Mouse (Mus musculus) c-Kit-positive CD71-positive TER-119-negative erythroid progenitor cells, embryonic 14.5 days (primary cell): ENCODE data around the gene Hoxd4.

Experiments used
- DNase-seq: peaks from one replicate; pipeline ENCODE4 v3.0.0-alpha.2; 2013; ENCODE audit warnings: low read depth

Hoxd4 gene

DNA sequence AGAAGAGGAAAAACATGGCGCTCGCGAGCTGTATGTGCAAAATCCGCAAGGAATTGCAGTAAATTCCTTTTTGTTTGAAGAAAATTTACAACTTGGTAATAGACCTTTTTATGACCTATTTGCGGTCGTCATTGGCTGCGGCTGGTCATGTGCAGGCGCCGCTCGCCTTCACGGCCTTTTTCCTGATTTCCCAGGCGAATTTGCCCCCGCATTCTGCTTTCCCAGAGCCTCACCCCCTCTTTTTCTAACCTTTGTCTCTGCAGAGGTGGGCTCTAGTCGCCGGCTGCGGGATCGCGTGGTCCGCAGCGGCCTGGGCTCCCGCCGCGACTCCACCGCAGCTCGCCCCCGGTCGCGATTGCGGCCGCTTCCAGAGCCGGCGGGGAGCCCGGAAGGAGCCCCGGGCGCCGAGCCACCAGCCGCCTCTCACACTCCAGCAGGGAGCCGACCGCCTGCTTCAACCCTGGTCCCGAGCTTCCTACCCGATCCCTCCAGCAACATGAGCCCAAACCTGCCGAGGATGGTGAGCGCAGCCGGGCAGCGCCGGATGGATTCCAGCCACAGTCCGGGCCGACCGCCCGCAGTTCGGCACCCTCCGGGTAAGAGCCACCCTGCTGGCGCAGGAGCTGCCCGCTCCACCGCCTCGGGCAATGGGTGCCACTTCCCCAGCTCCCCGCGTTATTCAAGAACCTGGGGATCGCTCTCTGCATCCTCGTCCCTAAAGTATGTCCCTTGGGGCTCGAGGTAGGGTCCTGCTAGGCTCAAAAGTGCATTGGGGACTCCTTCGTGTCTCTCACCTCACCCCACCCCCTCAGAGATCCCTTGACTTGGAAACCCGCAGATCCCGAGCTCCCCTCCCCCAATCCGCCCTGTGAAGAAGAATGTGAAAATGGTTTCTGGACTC lies at the start of gene Hoxd4, which contains the start of gene Hoxd3:
Hoxd4 (plus strand) TSS at position 209 of the 901 bp plus-strand sequence.
Hoxd3 (plus strand) TSS at position 207 of the 901 bp plus-strand sequence.
- DNase-seq: no peak

DNA sequence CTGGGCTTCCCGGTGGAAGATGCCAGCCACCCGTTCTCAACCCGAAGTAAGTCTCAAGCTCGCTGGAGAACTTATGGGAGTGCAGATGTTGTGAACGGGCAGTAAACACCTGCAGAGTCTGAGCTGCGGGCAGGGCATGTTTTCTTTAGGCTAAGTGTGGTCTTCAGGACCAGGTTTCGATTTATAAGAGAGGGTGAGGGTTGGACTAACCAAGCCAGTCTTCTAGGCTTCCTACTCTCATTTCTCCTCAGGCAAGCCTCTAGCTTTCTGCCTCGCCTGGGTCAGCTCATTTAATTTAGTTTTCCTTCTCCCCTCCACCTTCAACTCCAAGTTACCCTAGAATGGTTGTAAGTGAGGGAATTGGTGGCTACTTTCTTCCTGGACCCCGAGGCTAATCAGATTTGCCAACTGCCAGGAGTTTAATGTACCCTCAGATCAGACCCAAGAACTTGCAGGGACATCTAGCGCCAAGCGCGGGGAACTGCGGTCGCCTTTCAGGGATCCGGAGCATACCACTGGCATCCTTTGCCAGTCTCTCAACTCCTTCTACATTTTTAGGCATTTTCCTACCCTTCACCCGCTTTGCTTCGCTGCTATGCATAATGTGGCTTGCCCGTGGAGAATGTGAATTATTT lies 48.3 kb upstream of the Hoxd4 start:
- no peak for DNase-seq

DNA sequence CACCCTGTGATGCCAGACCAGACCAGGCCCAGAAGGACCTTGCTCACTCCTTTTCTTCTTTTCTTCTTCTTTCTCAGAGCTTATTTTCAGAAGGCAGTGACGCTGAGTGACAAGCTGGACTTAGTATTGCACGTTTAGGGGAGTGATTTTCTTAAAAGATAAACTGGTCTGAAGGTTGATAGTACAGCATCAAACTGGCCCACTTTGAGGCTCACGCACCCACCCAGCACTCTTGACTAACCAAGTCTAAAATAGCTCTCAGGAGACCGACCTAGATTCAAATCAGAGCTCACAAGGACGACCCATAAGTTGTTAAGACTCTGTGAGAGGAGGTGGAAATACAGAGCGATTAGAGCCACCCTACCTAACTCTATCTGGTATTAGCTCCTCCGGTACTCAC lies 45.3 kb upstream of the Hoxd4 start:
- DNase-seq: no peak

DNA sequence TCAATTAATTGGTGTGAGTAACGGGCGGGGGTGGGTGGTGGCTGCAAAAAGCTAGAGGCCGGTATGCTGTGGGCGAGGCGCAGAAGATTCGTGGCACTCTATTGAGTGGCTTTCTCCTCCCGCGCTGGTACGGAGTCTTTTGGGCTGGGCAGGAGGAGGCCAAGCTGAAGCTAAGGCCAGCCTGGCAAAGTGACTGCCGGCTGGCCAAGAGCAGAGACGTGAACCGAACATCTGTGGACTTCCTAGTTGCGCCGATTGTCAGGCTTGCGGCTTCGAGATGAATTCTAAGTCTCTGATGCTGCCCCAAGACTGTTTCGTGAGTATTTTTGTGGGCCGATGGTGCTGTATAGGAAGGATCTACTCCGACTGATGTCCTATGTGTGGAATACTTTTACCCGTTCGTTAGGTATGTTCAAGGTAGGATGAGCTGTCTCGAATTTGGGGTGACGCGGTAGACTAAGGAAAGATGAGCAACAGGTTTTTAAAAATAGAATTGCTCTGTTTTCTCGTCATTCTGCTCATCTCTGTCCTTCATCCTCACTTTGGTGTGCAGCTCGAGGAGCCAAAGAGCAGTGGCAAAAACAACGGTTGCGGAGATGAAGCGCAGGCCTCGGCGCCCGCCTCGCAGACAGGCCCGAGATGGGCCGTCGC lies 44.4 kb upstream of the Hoxd4 start:
- no peak for DNase-seq

DNA sequence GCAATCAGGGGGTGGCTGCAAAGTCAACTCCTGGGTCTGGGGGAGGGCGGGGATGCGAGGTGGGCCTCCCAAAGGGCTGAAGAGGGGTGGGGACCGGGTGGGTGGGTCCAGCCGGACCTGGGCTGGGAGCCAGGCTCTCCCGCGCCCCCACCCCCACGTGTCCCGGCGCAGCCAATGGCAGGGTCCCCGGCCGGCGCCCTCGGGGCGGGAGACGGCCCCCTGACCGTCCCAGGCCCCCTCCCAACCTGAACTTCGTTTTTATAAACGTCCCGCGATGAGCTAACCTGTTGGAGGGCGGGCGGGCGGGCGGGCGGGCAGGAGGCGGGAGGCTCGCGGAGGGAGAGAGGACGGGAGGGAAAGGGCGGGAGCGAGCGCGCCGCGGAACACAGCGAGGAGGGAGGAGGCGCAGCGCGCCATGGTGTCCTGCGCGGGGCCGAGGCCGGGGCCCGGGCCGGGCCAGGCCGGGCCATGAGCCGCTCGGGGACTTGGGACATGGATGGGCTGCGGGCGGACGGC lies 43.8 kb upstream of the Hoxd4 start, which contains the start of gene Hoxd13:
Hoxd13 (plus strand) TSS at position 469 of the 516 bp plus-strand sequence.
- DNase-seq: no peak

DNA sequence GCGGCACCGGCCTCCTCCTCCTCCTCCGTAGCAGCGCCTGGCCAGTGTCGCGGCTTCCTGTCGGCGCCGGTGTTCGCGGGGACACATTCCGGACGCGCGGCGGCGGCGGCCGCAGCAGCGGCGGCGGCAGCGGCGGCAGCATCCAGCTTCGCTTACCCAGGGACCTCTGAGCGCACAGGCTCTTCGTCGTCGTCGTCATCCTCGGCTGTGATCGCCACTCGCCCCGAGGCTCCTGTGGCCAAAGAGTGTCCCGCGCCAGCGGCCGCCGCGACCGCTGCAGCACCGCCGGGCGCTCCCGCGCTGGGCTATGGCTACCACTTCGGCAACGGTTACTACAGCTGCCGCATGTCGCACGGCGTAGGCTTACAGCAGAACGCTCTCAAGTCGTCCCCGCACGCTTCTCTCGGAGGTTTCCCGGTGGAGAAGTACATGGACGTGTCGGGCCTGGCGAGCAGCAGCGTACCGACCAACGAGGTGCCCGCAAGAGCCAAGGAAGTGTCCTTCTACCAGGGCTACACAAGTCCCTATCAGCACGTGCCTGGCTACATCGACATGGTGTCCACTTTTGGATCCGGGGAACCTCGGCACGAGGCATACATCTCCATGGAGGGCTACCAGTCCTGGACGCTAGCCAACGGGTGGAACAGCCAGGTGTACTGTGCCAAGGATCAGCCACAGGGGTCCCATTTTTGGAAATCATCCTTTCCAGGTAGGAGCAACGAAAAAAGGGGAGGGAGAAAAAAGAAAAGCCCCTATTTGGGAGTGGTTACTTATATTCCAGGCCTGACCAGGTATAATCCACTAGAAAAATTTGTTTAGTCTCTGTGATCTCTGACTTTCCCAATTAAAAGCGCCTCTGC lies 43.1 kb upstream of the Hoxd4 start:
- DNase-seq: no peak

DNA sequence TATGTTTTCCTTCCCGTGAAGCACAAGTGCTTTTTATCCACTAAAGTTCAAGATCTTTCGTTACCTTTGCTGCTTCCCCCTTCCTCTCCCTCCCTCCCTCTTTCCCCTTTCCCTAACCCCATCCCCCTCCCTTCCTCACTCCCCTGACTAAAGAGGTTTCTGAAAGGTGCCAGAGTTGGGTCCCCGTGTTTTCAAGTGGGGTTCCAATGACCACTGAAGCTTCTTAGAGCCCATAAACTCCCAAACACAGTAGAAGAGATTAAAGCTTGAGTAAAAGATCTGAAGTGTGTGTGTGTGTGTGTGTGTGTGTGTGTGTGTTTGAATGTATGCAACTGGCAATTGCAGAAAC lies 42.5 kb upstream of the Hoxd4 start:
- no peak for DNase-seq

DNA sequence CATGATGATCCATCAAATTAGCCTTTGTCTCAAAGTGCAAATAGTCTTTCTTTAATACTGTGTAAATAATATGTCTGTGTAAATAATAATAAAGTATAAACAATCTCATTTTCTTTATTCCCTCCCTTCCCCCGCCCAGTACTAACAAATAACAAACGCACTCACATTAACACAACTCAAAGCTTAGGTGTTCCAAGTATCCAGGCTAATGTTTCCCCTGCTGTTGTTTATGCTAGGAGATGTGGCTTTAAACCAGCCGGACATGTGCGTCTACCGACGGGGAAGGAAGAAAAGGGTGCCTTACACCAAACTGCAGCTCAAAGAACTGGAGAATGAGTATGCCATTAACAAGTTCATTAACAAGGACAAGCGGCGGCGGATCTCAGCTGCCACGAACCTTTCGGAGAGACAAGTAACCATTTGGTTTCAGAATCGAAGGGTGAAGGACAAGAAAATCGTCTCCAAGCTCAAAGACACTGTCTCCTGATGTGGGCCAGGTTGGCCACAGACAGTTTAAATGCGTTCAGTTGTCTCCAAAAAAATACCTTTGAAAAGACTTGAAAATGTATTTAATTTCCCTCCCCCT lies 42.0 kb upstream of the Hoxd4 start:
- DNase-seq: no peak

DNA sequence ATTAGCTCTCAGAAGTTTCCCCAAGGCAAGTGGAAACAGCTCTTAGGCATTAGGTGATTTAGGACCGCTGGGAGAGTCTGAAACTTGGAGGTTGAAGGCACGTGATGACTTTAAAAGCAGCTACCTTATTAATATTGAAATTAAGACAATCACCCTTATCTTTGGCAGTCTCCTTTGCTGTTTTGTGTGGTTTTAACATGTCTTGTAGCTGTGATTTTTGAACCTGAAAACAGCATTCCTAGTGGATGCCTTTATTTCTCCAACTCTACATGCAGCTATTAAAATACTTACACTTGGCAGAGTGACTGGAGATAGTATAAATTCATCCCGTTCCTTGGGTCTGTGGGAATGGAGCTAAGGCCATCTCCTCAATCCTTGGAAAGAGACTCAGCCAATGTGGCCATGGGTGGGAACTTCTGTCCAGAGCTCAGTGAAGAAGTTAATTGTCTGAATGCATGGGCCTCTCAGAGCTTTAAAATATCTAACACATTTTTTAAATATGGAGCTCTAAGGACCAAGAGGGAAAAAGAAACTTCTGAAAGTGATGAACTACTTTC lies 41.0 kb upstream of the Hoxd4 start:
- DNase-seq: no peak

DNA sequence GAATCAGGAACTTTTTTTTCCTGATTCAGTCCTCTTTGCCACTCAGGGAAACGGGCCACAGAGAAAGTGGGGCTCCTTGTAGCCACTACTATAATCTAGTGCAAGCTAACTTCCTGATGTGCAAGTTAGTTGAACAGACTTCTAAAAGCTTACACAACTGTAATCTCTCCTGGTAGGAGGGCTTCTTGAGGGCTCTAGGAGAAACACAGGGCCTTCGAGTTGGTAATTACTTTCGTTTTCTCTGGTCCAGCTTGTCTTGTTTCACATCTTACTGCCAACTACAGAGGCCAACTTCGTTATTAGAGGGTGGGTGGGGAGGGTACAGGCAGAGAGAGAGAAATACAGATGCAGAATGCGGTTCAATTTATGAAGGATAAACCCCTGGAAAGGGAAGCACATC lies 39.9 kb upstream of the Hoxd4 start:
- DNase-seq: no peak

DNA sequence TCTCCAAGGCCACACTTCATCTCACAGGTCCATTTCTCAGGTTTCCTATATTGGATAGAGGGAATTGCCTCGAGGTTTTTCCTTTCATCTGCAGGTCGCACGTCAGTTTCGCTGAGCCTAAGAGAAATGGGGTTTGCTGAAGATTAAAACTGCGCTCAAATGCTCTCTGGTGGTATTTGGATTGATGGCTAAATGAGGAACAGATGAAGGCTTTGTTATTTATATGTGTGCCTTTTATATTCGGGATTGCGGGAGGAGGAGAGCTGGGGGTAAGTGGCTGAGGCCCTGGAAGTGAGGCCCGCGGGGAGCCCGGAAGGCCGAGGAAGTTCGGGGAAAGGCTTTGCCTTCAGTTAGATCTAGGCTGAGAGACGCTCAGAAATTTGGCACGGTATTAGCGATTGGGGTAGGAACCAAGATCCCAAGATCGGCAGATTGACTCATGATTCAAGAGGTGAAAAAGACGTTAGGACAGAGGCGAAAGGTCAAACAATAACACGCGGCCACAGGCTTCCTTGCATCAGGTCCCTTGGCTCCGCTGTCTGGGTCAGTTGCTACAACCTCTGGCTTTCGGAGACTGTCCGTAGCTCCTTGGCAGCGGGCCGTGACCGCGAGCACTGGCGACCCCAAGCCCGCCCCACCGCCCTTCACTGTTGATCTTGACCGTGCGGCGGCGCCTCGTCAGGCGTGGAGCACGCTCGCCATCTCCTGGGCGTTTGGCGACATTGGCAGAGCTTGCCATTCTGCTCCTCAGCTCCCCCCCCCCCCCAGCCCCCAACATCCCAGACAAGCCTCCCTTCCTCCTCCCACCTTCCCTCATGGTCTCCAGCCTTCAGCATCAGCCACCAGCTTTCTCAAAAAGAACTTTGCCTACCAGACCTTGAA lies 39.0 kb upstream of the Hoxd4 start:
- no peak for DNase-seq

DNA sequence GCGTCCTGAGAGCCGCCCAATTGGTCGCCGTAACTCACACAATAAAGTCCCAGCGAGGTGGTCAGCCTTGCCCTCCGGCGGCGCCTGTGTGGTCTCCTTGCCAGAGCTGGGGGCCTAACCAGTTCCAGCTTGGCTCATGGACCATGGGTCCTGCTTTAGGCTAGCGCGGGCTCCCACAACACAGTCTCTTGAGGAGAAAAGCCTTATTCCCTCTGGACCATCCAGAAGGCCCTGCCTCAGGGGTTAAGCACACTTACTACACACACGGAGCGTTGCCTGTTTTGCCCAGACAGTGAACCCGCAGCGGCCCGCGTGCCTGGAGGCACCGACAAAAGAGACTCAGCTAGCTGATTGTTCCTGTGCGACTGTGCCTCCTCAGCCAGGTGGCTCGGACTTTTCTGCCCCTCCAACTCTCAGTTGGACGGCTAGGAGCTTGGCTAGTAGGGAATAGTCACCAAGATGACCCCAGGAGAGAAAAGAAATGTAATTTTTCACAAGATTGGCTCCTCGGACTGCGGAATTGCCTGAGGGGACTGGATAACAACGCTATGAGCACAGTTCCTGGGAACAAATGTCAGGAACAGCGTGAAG lies 37.8 kb upstream of the Hoxd4 start:
- no peak for DNase-seq

DNA sequence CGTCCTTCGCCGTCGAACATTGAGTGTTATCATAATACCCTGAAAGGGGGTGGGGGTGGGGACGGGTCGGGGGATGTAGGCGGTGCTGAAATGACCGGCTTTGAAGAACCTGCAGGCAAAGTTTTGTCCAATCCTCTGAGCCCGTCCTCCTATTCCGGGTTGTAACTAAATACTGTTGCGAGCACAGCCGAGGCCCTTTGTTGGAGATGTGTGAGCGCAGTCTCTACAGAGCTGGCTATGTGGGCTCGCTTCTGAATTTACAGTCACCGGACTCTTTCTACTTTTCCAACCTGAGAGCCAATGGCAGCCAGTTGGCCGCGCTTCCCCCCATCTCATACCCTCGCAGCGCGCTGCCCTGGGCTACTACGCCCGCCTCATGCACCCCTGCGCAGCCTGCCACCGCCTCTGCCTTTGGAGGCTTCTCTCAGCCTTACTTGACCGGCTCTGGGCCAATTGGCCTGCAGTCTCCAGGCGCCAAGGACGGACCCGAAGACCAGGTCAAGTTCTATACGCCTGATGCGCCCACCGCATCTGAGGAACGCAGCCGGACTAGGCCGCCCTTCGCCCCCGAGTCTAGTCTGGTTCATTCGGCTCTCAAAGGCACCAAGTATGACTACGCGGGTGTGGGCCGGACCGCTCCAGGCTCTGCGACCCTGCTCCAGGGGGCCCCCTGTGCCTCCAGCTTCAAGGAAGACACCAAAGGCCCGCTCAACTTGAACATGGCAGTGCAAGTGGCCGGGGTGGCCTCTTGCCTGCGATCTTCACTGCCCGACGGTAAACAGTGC lies 36.7 kb upstream of the Hoxd4 start, which contains the start of gene Hoxd12:
Hoxd12 (plus strand) TSS at position 133 of the 785 bp plus-strand sequence.
- DNase-seq: no peak

DNA sequence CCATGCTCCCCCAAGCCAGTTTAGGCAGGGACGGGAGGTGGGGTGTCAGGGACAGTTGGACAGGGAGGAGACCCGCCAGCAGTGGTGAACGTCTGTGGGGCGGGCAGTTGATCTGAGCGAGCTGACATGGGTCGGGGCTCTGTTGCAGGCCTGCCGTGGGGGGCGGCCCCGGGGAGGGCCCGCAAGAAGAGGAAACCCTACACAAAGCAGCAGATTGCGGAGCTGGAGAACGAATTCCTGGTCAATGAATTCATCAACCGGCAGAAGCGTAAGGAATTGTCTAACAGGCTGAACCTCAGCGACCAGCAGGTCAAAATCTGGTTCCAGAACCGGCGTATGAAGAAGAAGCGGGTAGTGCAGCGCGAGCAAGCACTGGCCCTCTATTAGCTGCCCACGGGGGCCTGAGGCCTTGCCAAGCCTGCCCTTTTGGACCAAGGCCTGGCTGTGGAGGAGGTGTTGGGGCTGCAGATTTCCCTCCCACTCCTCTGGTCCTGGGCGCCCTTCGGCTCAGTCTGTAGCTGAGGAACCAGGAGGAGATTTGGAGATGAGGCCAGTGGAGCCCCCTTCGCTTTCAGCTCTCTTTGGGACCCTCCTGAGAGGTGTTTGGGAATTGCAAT lies 36.0 kb upstream of the Hoxd4 start:
- no peak for DNase-seq

DNA sequence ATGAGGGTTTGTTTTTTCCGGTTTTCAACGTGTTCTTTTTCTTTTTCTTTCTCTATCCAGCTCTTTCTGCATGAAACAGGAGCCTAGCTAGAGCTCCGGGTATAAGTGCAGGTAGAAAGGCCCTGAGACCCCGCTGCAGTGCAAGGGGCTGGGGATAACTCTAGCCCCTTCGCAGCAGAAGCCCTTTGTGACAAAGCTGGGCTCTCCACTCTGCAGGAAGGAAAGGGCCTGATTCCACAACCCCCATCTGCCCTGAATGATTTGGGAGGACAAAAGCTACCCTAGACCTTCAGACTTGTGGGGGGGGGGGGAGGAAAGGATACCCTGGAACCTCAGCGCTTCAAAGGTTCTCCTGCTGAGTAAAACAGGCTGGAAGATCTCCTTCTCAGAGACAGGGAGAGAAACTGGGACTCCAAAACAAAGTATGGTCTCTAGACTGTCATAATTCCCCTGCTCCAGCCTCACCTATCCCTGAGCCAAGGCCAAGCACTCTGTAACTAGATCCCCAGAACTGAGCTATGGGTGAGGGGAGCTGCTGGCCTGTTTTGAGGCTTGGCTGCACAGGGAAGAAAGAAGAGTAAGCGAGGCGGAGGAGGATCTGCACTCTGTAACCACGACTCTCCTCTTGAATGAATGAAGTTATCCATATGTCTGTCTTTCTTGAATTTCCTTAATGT lies 35.2 kb upstream of the Hoxd4 start:
- DNase-seq: no peak

DNA sequence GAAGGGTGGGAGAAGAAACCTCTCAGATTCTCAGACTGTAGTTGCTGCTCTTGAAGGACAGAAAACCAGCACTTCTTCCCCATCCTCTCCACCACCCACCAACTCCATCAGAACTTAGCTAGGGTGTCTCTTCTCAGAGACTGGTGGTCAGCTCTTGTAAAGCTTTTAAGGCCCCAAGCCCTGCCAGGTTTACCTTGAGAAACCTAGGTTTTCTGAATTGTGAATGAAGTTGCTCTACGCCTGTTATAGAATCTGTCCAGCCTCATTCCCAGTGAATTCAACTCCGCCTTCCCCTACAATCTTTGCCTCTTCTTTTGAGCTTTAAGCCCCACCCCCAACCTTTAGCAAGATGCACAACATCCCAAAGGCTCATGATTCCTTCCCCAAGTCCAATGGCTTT lies 34.6 kb upstream of the Hoxd4 start:
- DNase-seq: no peak

DNA sequence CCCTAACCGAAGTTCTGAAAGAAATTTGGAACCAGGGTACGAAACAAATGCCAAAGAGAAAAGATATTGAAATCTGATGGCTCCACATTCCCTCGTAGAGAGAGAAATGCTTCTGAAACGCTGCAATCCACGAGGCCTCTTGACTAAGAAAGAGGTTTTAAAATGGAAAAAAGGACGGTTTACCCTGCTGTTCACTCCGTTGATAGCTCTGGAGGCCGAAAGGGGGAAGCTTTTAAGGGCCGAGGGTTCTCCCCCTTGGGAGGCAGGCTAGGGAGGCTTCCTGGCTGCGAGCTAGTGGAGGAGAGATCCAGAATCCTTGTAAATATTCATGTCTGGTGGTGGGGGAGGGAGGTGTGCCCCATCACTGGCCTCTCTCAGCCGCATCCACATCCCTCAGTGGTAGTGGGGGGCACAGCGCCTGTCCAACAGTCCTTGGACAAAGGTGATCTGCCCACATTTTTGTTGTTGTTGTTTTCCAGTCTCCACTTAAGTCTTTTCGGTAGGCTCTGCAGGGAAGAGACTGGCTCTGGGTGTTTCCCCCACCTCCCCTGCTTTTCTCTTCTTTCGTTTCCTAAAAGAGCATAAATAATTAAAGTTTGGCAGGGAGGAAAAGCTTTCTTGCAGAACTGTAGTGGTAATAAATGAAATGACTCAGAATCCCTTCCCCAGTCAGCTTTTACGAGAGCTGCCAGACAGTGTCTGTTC lies 32.7 kb upstream of the Hoxd4 start, which contains the start of gene Hoxd11:
Hoxd11 (plus strand) TSS at position 667 of the 705 bp plus-strand sequence.
- DNase-seq: no peak
